Comparison of ENCODE assay signal across 21 mouse cellular contexts in the genomic region with DNA sequence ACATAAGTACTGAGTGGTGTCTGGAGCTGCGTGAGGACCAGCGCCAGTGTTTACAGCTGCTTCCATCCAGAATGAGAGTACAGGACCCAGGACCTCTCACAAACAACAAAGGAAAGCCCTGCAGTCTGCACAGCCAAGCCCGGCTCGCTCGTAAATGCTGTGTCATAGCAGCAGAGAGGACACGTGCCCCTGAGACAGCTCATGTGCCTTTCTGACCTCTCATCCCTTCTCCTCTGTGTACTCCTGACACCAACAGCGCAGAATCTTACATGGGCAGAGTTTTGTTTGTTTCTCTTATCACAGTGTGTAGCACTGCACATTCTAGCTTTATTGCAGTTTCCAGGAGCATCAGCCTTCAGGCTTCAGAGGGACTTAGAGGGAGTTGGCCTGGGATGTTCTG. TPM values are rescaled to one million over a fixed set of nuclear protein-coding genes. Genes with fewer than 3 reads are reported as not detected.
DNase-seq lines count a peak whose midpoint lies in the region; ATAC-seq and TF ChIP-seq lines count a peak whose summit lies in the region.
"Had no signal": no experiment of that assay in that cellular context is flagged by ENCODE, and none has a peak within 500 bp of the region (broad histone marks: within the 10 kb centered on the region; RNA-seq: fewer than 3 reads in every experiment).

No protein-coding gene starts in this region.

- H3K4me3 ChIP-seq in layer of hippocampus, adult 2 months, result no peak overlapping the region
- H3K4me3 ChIP-seq in G1E (ENCODE audit: low read depth, low read length), result no peak overlapping the region
- H3K4me3 ChIP-seq in intestine, embryonic 14.5 days (ENCODE audit: low read depth, low read length), result no peak overlapping the region
- no peak overlapping the region for H3K4me3 ChIP-seq in liver, embryonic 16.5 days (ENCODE audit: low read depth, low read length)
- no peak overlapping the region for H3K4me3 ChIP-seq in midbrain, embryonic 10.5 days
- H3K4me3 ChIP-seq: myocyte had no signal

- no peak overlapping the region for H3K9ac ChIP-seq in intestine, embryonic 14.5 days (ENCODE audit: low read length)
- H3K9ac ChIP-seq in liver, embryonic 16.5 days (ENCODE audit: low read depth, low read length), result no peak overlapping the region
- H3K9ac ChIP-seq: lung, embryonic 14.5 days had no signal

- no peak overlapping the region for H3K4me2 ChIP-seq in intestine, embryonic 14.5 days (ENCODE audit: low read length)
- no peak overlapping the region for H3K4me2 ChIP-seq in liver, embryonic 16.5 days (ENCODE audit: low read depth, low read length)
- H3K4me2 ChIP-seq: heart, embryonic 11.5 days; lung, embryonic 14.5 days had no signal

- 31% methylated on average over 7 of the region's 7 CpGs for whole genome bisulfite sequencing in intestine, embryonic 14.5 days
- 54% methylated on average over 7 of the region's 7 CpGs for WGBS in liver, embryonic 16.5 days (ENCODE audit: insufficient replicate concordance)
- 81% methylated on average over 7 of the region's 7 CpGs for WGBS in midbrain, embryonic 10.5 days

- H3K27ac ChIP-seq in layer of hippocampus, adult 2 months, result peak overlapping the region; percentile 48; the same call in 1 of the 2 replicates
- H3K27ac ChIP-seq in intestine, embryonic 14.5 days (ENCODE audit: low read depth), result peak overlapping the region; percentile 22; the same call in 1 of the 2 replicates
- no peak overlapping the region for H3K27ac ChIP-seq in liver, embryonic 16.5 days (ENCODE audit: low read length)
- H3K27ac ChIP-seq in midbrain, embryonic 10.5 days (replicated peaks), result no peak overlapping the region

- no peak for TF ChIP-seq CTCF in layer of hippocampus, adult 2 months (conservative IDR thresholded peaks at IDR 0.05)
- no peak for TF ChIP-seq CTCF in G1E (IDR thresholded peaks at IDR 0.05; ENCODE audit: low read depth, low read length)

- no peaks in the 10 kb centered on the region for H3K27me3 ChIP-seq in G1E (ENCODE audit: insufficient read depth, low read length)
- H3K27me3 ChIP-seq in intestine, embryonic 14.5 days (replicated peaks; ENCODE audit: control insufficient read depth, insufficient read depth, low read length), result no peaks in the 10 kb centered on the region
- H3K27me3 ChIP-seq in liver, embryonic 16.5 days (ENCODE audit: control insufficient read depth, insufficient read depth, low read depth, low read length), result no peaks in the 10 kb centered on the region
- H3K27me3 ChIP-seq in midbrain, embryonic 10.5 days (ENCODE audit: low read depth, poor library complexity, severe bottlenecking), result no peaks in the 10 kb centered on the region
- H3K27me3 ChIP-seq: CH12.LX had no signal

- DNase-seq in layer of hippocampus, adult 2 months (ENCODE audit: low spot score in 2 of 2), result no peak
- no peak for DNase-seq in layer of hippocampus, adult 18-20 months (ENCODE audit: low spot score in 2 of 2)
- peak; percentile 20 for DNase-seq in G1E (ENCODE audit: low spot score)
- no peak for DNase-seq in intestine, embryonic 14.5 days (ENCODE audit: low spot score)
- DNase-seq in midbrain, embryonic 10.5 days (ENCODE audit: low spot score), result no peak
- no peak for DNase-seq in gastrocnemius, postnatal 4 days (ENCODE audit: low spot score in 2 of 2)
- DNase-seq in left cerebral cortex, adult 11 months (ENCODE audit: low spot score), result no peak
- DNase-seq: adrenal gland, postnatal 36 days; cerebellum, adult 9-10 months; embryo, embryonic 11 days; heart, postnatal 10 days; kidney, postnatal 10 days; lung, embryonic 14.5 days; lung, postnatal 36 days; midbrain, embryonic 14.5 days; right cerebral cortex, postnatal 14 days; spleen, adult 18-20 months had no signal

- peaks cover 83% of the 10 kb centered on the region for H3K36me3 ChIP-seq in G1E (replicated peaks)
- H3K36me3 ChIP-seq in intestine, embryonic 14.5 days (ENCODE audit: control insufficient read depth, insufficient read depth, low read length), result peaks cover 74% of the 10 kb centered on the region
- H3K36me3 ChIP-seq in liver, embryonic 16.5 days (ENCODE audit: control insufficient read depth, insufficient read depth), result peaks cover 6% of the 10 kb centered on the region; the same call in 1 of the 2 replicates
- H3K36me3 ChIP-seq in midbrain, embryonic 10.5 days, result peaks cover 46% of the 10 kb centered on the region

- ATAC-seq in G1E (ENCODE audit: extremely low read depth, insufficient number of reproducible peaks, low FRiP score, poor library complexity, severe bottlenecking), result peak; percentile 94
- ATAC-seq in intestine, embryonic 14.5 days (replicated peaks; ENCODE audit: low FRiP score, low TSS enrichment, low read depth), result peak; percentile 74
- peak; percentile 82 for ATAC-seq in liver, embryonic 16.5 days (ENCODE audit: low read depth)

- H3K9me3 ChIP-seq in G1E (replicated peaks), result no peaks in the 10 kb centered on the region
- H3K9me3 ChIP-seq in intestine, embryonic 14.5 days (ENCODE audit: control insufficient read depth, low read length), result no peaks in the 10 kb centered on the region
- no peaks in the 10 kb centered on the region for H3K9me3 ChIP-seq in liver, embryonic 16.5 days (replicated peaks; ENCODE audit: control insufficient read depth, low read length)
- no peaks in the 10 kb centered on the region for H3K9me3 ChIP-seq in midbrain, embryonic 10.5 days (replicated peaks)

- H3K4me1 ChIP-seq in G1E (ENCODE audit: insufficient read depth, low read depth, low read length), result peaks cover 7% of the 10 kb centered on the region
- no peaks in the 10 kb centered on the region; the same call in 1 of the 2 replicates for H3K4me1 ChIP-seq in intestine, embryonic 14.5 days (replicated peaks; ENCODE audit: control insufficient read depth, insufficient read depth, low read length)
- H3K4me1 ChIP-seq in liver, embryonic 16.5 days (ENCODE audit: control insufficient read depth, low read depth, low read length), result no peaks in the 10 kb centered on the region
- no peaks in the 10 kb centered on the region for H3K4me1 ChIP-seq in midbrain, embryonic 10.5 days

RNA-seq across cellular contexts. Expression of gene Synj2, which starts 14.4 kb away (rescaled TPM):
- 10 to 100 TPM; 54.1 to 62.2 TPM for total RNA-seq in layer of hippocampus, adult 2 months (2021)
- 10 to 100 TPM; 71.8 to 73.5 TPM for total RNA-seq in layer of hippocampus, adult 18-20 months (2021)
- total RNA-seq in G1E (2014; fragmentation: Nextera tagmentation), result not detected in 2 replicates
- 0.06 and 0.11 TPM in 2 replicates for total RNA-seq in G1E (2017)
- 0.02 TPM in 1 of 2 replicates, not detected in the other for polyA plus RNA-seq in G1E (2012)
- 9.0 and 10.0 TPM in 2 replicates for polyA plus RNA-seq in intestine, embryonic 14.5 days (2014; fragmentation: Nextera tagmentation; extraction: Ambion mirVana)
- polyA plus RNA-seq in liver, embryonic 16.5 days (2015; fragmentation: Nextera tagmentation; extraction: Ambion mirVana), result 2.5 and 3.0 TPM in 2 replicates
- 0.88 and 1.3 TPM in 2 replicates for polyA plus RNA-seq in midbrain, embryonic 10.5 days (2016; fragmentation: Nextera tagmentation; extraction: Ambion mirVana)
- 10 to 100 TPM; 31.6 to 39.0 TPM for total RNA-seq in gastrocnemius, postnatal 4 days (2021)

Comparison
In these comparisons a context has a peak if more than half of its experiments do, and no peak if none do; other contexts are left out.
1. H3K27ac ChIP-seq: peak in layer of hippocampus, adult 2 months (single experiment) and intestine, embryonic 14.5 days (single experiment); none in liver, embryonic 16.5 days (single experiment) and midbrain, embryonic 10.5 days (single experiment).
2. RNA of gene Synj2, which starts 14.4 kb away (total RNA-seq): 71.8 to 73.5 TPM in layer of hippocampus, adult 18-20 months, 54.1 to 62.2 TPM in layer of hippocampus, adult 2 months and 31.6 to 39.0 TPM in gastrocnemius, postnatal 4 days; 0.06 to 0.11 TPM in G1E; every median in the first group is over 10 times any median in the second.
3. Peak in every context shown above with its lines, with median percentiles within 50 percentile points of each other: ATAC-seq.